Mouse (Mus musculus) lung, postnatal 0 days (tissue): Measurements from ENCODE around the gene Abcc4. TPM values are rescaled to one million over a fixed set of nuclear protein-coding genes. Genes with fewer than 3 reads are reported as not detected.
A peak's percentile ranks its signal among the peaks of the same experiment; 100 is the strongest.

Experiments
- ATAC-seq: fragments of 200-750 bp; cut with Nextera tagmentation; 2 replicates; pipeline ENCODE4 v1.8.0; 2017; ENCODE audit warnings: moderate library complexity
- DNase-seq: peaks from one replicate; pipeline ENCODE4 v3.0.0-alpha.2; 2016; ENCODE audit warnings: low spot score
- H3K27ac ChIP-seq: fragments of 300-500 bp; sonication (generic); 2 replicates; pipeline ENCODE4 v1.5.1; 2014; ENCODE audit warnings: antibody characterized with exemption, mild to moderate bottlenecking, low read length, mixed read lengths
- H3K27me3 ChIP-seq: fragments of 300-500 bp; sonication (generic); replicated peaks from 2 replicates; pipeline ENCODE4 v1.6.1; 2014; ENCODE audit warnings: low read length, mixed read lengths; ENCODE audit not compliant: insufficient read depth
- H3K36me3 ChIP-seq: fragments of 300-500 bp; sonication (generic); 2 replicates; pipeline ENCODE4 v1.6.1; 2014; ENCODE audit warnings: low read length, mixed read lengths; ENCODE audit not compliant: insufficient read depth
- H3K4me1 ChIP-seq: fragments of 300-500 bp; sonication (generic); 2 replicates; pipeline ENCODE4 v1.6.1; 2014; ENCODE audit warnings: antibody characterized with exemption, low read depth, low read length, mixed read lengths; ENCODE audit not compliant: insufficient read depth
- H3K4me2 ChIP-seq: fragments of 300-500 bp; sonication (generic); replicated peaks from 2 replicates; pipeline ENCODE4 v1.6.1; 2014; ENCODE audit warnings: low read depth, mild to moderate bottlenecking, low read length, moderate library complexity, mixed read lengths
- H3K4me3 ChIP-seq: fragments of 300-500 bp; sonication (generic); 2 replicates; pipeline ENCODE4 v1.5.1; 2014; ENCODE audit warnings: low read depth, low read length
- H3K9ac ChIP-seq: fragments of 300-500 bp; sonication (generic); replicated peaks from 2 replicates; pipeline ENCODE4 v1.6.1; 2014; ENCODE audit warnings: low read depth, mild to moderate bottlenecking
- H3K9me3 ChIP-seq: fragments of 300-500 bp; sonication (generic); 2 replicates; pipeline ENCODE4 v1.6.1; 2016; ENCODE audit warnings: low read length, mixed read lengths
- CTCF ChIP-seq: IDR thresholded peaks from 2 replicates; pipeline ENCODE4 v1.5.1; 2016; ENCODE audit warnings: antibody characterized with exemption, mild to moderate bottlenecking
- EP300 ChIP-seq: IDR thresholded peaks from 2 replicates; pipeline ENCODE4 v1.6.1; 2016; ENCODE audit warnings: antibody characterized with exemption, mild to moderate bottlenecking, control low read depth
- WGBS: fragments of 180-500 bp; shearing (Covaris S2); extraction: QIAGEN DNeasy Blood & Tissue Kit; methylation state at CpG from one replicate; pipeline ENCODE4 v1.1.7; 2014; 5-methylcytosine and 5-hydroxymethylcytosine counted together
- polyA plus RNA-seq: library from polyadenylated mRNA; unstranded; fragments of >200 nt; fragmentation: Nextera tagmentation; extraction: Ambion mirVana; gene quantifications from 2 replicates; pipeline ENCODE4 v1.2.1, GENCODE M21; 2015

Abcc4 gene
- polyA plus RNA-seq, 1 experiment from 2014 or later, result 1.0 TPM

- Histone ChIP-seq H3K9me3 (no peaks in the 10 kb centered on the region), H3K27me3 (no peaks in the 10 kb centered on the region), H3K36me3 (no peaks in the 10 kb centered on the region), H3K4me1 (no peaks in the 10 kb centered on the region), H3K4me3 (no peak overlapping the region), H3K4me2 (no peak overlapping the region), H3K9ac (no peak overlapping the region), H3K27ac (no peak overlapping the region)
- 93% methylated on average over 6 of the region's 6 CpGs for WGBS
- TF ChIP-seq CTCF, result no peak
- DNase-seq, result no peak
- ATAC-seq, result no peak
These were observed 220.4 kb downstream of the Abcc4 start for GRCm38 (mm10) chr14:118485646-118486045.

GRCm38 (mm10) chr14:118482320-118482719 is 223.7 kb downstream of the Abcc4 start:
- 75% methylated on average over 5 of the region's 5 CpGs for WGBS

GRCm38 (mm10) chr14:118481779-118482178 is 224.2 kb downstream of the Abcc4 start:
- 65% methylated on average over 5 of the region's 5 CpGs for WGBS
- Histone ChIP-seq H3K36me3 (no peaks in the 10 kb centered on the region), H3K9ac (no peak overlapping the region), H3K27me3 (no peaks in the 10 kb centered on the region), H3K4me2 (no peak overlapping the region), H3K4me1 (no peaks in the 10 kb centered on the region), H3K27ac (no peak overlapping the region), H3K4me3 (no peak overlapping the region), H3K9me3 (no peaks in the 10 kb centered on the region)
- TF ChIP-seq CTCF (no peak), EP300 (no peak)
- ATAC-seq, result no peak
- no peak for DNase-seq

More at GRCm38 (mm10) chr14:118482320-118482719, 223.7 kb downstream of the Abcc4 start:
- no peak overlapping the region for H3K9ac ChIP-seq
- no peaks in the 10 kb centered on the region for H3K36me3 ChIP-seq
- no peak overlapping the region for H3K4me2 ChIP-seq
- DNase-seq (no peak), ATAC-seq (no peak)
- H3K9me3 ChIP-seq, result no peaks in the 10 kb centered on the region
- TF ChIP-seq CTCF, result no peak
- no peak for TF ChIP-seq EP300
- H3K4me3 ChIP-seq, result no peak overlapping the region
- H3K27ac ChIP-seq, result no peak overlapping the region
- H3K27me3 ChIP-seq, result no peaks in the 10 kb centered on the region
- H3K4me1 ChIP-seq, result no peaks in the 10 kb centered on the region

DNA sequence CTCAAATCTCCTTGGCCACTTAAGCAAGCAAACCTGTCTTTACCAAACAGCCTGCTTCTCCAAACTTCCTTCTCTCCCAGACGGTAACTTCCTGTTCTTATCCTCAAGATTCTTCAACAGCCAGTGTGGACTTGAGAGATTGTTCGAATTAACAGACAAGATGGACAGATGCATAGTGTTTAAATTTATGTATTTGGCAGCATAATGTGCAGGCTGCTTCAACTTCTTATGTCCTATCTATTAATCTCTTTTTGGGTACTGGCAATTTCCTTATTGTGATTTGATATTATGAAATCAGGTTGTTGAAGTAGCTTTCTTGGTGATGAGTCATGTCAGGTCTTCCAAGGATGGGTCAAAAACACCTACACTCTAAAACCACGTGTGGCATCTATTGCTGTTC is 229.7 kb downstream of the Abcc4 start:
- Histone ChIP-seq H3K4me2 (no peak overlapping the region), H3K4me1 (no peaks in the 10 kb centered on the region), H3K4me3 (no peak overlapping the region), H3K9me3 (no peaks in the 10 kb centered on the region), H3K9ac (no peak overlapping the region), H3K27me3 (peaks cover 14% of the 10 kb centered on the region; the same call in 1 of the 2 replicates), H3K36me3 (no peaks in the 10 kb centered on the region), H3K27ac (no peak overlapping the region)
- ATAC-seq, result no peak
- DNase-seq, result no peak
- 49% methylated on average over 3 of the region's 3 CpGs for WGBS
- no peak for TF ChIP-seq CTCF
- TF ChIP-seq EP300, result no peak

DNA sequence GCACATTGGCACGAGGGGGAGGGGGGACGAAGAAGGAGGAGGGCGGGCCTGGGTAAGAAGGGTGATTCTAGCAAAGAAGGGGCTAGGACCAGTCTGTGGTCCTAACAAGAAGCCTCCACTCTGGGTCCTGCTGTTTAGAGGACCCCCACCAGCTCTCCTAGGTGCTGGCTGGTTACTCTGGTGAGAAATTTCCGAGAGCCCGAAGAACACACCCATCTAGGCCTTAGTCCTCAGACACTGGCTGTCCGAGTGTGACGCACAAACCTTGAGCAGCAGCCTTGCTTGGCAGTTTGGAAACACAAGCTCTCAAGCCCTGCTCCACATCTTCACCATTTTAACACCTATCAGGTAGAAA is 230.9 kb downstream of the Abcc4 start:
- peaks cover 14% of the 10 kb centered on the region; the same call in 1 of the 2 replicates for H3K27me3 ChIP-seq
- H3K27ac ChIP-seq, result no peak overlapping the region
- H3K4me3 ChIP-seq, result no peak overlapping the region
- TF ChIP-seq EP300 (no peak), CTCF (no peak)
- H3K9ac ChIP-seq, result no peak overlapping the region
- DNase-seq (no peak), ATAC-seq (no peak)
- WGBS, result 40% methylated on average over 6 of the region's 7 CpGs
- H3K4me2 ChIP-seq, result no peak overlapping the region
- H3K36me3 ChIP-seq, result no peaks in the 10 kb centered on the region
- H3K4me1 ChIP-seq, result no peaks in the 10 kb centered on the region
- no peaks in the 10 kb centered on the region for H3K9me3 ChIP-seq

GRCm38 (mm10) chr14:118474226-118475099 is 231.6 kb downstream of the Abcc4 start:
- Histone ChIP-seq H3K4me1 (no peaks in the 10 kb centered on the region), H3K9ac (no peak overlapping the region), H3K36me3 (no peaks in the 10 kb centered on the region), H3K4me2 (peak overlapping the region; percentile 67), H3K27ac (no peak overlapping the region), H3K4me3 (peak overlapping the region; percentile 33; the same call in 1 of the 2 replicates), H3K9me3 (no peaks in the 10 kb centered on the region), H3K27me3 (peaks cover 14% of the 10 kb centered on the region; the same call in 1 of the 2 replicates)
- DNase-seq (no peak), ATAC-seq (no peak)
- 14% methylated on average over 26 of the region's 26 CpGs for WGBS
- TF ChIP-seq EP300 (no peak), CTCF (peak; percentile 18; the same call in 1 of the 2 replicates)
